Mouse (Mus musculus) heart, postnatal 10 days (tissue): ENCODE results near the gene Vmn2r107. TPM values are rescaled to one million over a fixed set of nuclear protein-coding genes. Genes with fewer than 3 reads are reported as not detected.

Source experiments
- DNase-seq, 2 experiments: peaks; one replicate each; pipeline ENCODE4 v3.0.0; 2021
- intact Hi-C: fragments of 180-260 bp; cut with DNase I; formaldehyde crosslinking; loops from one replicate; pipeline ENCODE4 v1.15.1; 2025
- total RNA-seq, 2 experiments: library from RNA; stranded (reverse); gene quantifications; 2 replicates each; pipeline ENCODE4 v1.2.3; 2021

Gene Vmn2r107
- total RNA-seq, result not detected

DNA sequence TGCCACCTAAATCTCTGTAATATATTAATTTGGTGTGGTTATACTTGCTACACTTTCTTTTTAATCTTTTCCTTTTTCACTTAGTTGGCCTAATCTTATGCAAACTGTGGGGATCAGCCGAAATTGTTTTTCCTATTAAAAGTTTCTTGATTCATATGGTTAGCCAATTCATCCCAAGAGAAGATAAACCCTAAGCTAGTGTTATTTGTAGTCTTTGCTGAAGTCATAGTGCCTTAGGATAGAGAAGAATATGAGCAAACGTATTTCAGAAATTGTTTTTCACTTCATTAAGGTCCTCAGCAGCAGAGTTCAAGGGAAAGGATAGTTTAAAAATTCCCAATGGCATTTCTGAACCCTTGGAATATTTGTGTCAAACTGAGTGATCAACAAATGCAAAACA, at the start of gene Vmn2r107:
Vmn2r107 (plus strand) TSS at position 301 of the 400 bp plus-strand sequence.
- intact Hi-C loops, result no loop called here
- no peak for DNase-seq

GRCm38 (mm10) chr17:20305790-20306189, 39.3 kb upstream of the Vmn2r107 start:
- DNase-seq, result no peak
- intact Hi-C loops, result no loop called here

GRCm38 (mm10) chr17:20399105-20399504, 54.1 kb downstream of the Vmn2r107 start:
- intact Hi-C loops, result no loop called here

GRCm38 (mm10) chr17:20413846-20414245, 68.8 kb downstream of the Vmn2r107 start, which contains the start of gene Vmn1r224:
Gene Vmn1r224, plus strand, starts transcription at chr17:20414146.
- DNase-seq, result no peak
- intact Hi-C loops, result no loop called here

More at GRCm38 (mm10) chr17:20399105-20399504, 54.1 kb downstream of the Vmn2r107 start:
- DNase-seq, result no peak

Other genes with a start within 250 kb of the Vmn2r107 start
- not detected for gene Fpr-rs7, start 231.0 kb upstream of the Vmn2r107 start, total RNA-seq
- not detected for gene Fpr-rs6, start 162.1 kb upstream of the Vmn2r107 start, total RNA-seq
- not detected for gene Vmn2r105, start 110.2 kb upstream of the Vmn2r107 start, total RNA-seq
- gene Vmn2r106, start 59.7 kb upstream of the Vmn2r107 start, total RNA-seq, result not detected
- gene Vmn1r224, start 68.9 kb downstream of the Vmn2r107 start, total RNA-seq, result not detected
- gene Vmn2r108, start 136.1 kb downstream of the Vmn2r107 start, total RNA-seq, result not detected
- not detected for gene Vmn1r225, start 152.9 kb downstream of the Vmn2r107 start, total RNA-seq
- gene Vmn2r109, start 219.5 kb downstream of the Vmn2r107 start, total RNA-seq, result not detected